Mouse (Mus musculus): ENCODE measurements around the gene Gm49366. TPM values are rescaled to one million over a fixed set of nuclear protein-coding genes. Genes with fewer than 3 reads are reported as not detected.
"Not testable (repeated sequence)": the region's sequence is repeated elsewhere in the genome, so short reads cannot be mapped to it uniquely, and the experiment has no call there.

Gene Gm49366
- polyA plus RNA-seq, 1 experiment from 2014 or later, result 0.46 TPM

GRCm38 (mm10) chr12:84084581-84084980 lies 45.8 kb downstream of the Gm49366 start:
- ATAC-seq (ENCODE audit: low read depth), result no peak

GRCm38 (mm10) chr12:84094666-84095065 lies 55.9 kb downstream of the Gm49366 start:
- not testable (repeated sequence) for H3K4me1 ChIP-seq (replicated peaks); H3K9ac ChIP-seq; H3K36me3 ChIP-seq; H3K9me3 ChIP-seq (replicated peaks); DNase-seq; H3K4me3 ChIP-seq (replicated peaks); H3K4me2 ChIP-seq; ATAC-seq (ENCODE audit: low read depth); H3K27ac ChIP-seq; H3K27me3 ChIP-seq
- WGBS (ENCODE audit: insufficient replicate concordance), result 72% methylated on average over 5 of the region's 5 CpGs

More at GRCm38 (mm10) chr12:84084581-84084980, 45.8 kb downstream of the Gm49366 start:
- Histone ChIP-seq H3K9me3 (replicated peaks) (peaks cover 5% of the 10 kb centered on the region; the same call in 1 of the 2 replicates), H3K4me2 (no peak overlapping the region), H3K9ac (no peak overlapping the region), H3K4me1 (replicated peaks) (no peaks in the 10 kb centered on the region), H3K27ac (no peak overlapping the region), H3K36me3 (no peaks in the 10 kb centered on the region), H3K4me3 (replicated peaks) (no peak overlapping the region), H3K27me3 (no peaks in the 10 kb centered on the region)
- DNase-seq, result no peak
- 56% methylated on average over 4 of the region's 4 CpGs for WGBS (ENCODE audit: insufficient replicate concordance)

- H3K36me3 ChIP-seq, result no peaks in the 10 kb centered on the region
- H3K9me3 ChIP-seq (replicated peaks), result no peaks in the 10 kb centered on the region
- ATAC-seq (ENCODE audit: low read depth) (peak; percentile 43; the same call in 1 of the 2 replicates), DNase-seq (no peak)
- no peak overlapping the region for H3K27ac ChIP-seq
- H3K4me2 ChIP-seq, result no peak overlapping the region
- no peaks in the 10 kb centered on the region for H3K27me3 ChIP-seq
- H3K4me3 ChIP-seq (replicated peaks), result no peak overlapping the region
- H3K4me1 ChIP-seq (replicated peaks), result peaks cover 14% of the 10 kb centered on the region; the same call in 1 of the 2 replicates
- 61% methylated on average over 2 of the region's 2 CpGs for WGBS (ENCODE audit: insufficient replicate concordance)
- no peak overlapping the region for H3K9ac ChIP-seq
Measured at GRCm38 (mm10) chr12:84099605-84100004, 60.9 kb downstream of the Gm49366 start.

DNA sequence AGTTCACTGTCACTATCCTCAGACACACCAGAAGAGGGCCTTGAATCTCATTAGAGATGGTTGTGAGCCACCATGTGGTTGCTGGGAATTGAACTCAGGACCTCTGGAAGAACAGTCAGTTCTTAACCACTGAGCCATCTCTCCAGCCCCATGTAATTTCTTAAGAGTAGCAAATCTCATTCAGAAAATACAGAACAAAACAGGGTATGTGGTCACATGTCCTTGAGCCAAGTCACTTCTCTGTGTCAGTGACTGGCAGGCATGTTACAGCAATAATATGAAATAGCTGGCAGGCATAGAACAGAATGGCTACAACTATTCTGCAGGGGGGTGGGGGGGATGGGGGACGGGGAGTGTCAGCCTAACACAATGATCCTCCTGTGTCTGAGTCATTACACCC lies 61.3 kb downstream of the Gm49366 start:
- WGBS (ENCODE audit: insufficient replicate concordance), result 53% methylated on average over 1 of the region's 1 CpGs
- no peak for DNase-seq
- H3K9ac ChIP-seq, result no peak overlapping the region

DNA sequence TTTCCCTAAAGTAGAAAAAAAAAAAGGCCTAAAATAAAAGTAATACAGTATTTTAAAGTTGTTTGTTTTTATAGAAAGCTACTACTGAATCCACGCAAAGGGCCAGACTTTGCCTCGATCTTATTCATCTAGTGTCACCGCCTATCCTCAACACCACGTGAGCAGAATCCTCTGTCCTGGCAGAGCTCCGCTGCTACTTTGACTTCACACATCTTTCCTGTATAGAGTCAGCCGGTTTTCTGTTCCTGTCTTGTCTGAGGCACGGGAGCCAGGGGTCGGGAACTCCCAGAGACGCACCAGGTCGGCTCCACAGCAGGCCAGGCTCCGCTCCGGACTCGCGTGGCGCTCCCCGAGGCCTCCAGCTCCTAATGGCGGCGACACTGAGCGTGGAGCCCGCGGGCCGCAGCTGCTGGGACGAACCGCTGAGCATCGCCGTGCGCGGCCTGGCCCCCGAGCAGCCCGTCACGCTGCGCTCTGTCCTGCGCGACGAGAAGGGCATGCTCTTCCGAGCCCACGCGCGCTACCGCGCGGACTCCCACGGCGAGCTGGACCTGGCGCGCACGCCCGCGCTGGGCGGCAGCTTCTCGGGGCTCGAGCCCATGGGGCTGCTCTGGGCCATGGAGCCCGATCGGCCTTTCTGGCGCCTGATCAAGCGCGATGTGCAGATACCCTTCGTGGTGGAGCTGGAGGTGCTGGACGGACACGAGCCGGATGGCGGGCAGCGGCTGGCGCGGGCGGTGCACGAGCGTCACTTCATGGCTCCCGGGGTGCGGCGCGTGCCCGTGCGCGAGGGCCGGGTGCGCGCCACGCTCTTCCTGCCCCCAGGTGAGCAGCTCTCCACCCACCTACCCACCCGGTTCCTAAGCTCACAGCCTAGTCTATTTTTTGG lies 62.1 kb downstream of the Gm49366 start, which contains the start of gene Acot6:
Gene Acot6 (plus strand): TSS at position 51 of the 889 bp plus-strand sequence.
- DNase-seq (peak; percentile 17), ATAC-seq (ENCODE audit: low read depth) (peak; percentile 70)
- H3K36me3 ChIP-seq; H3K27ac ChIP-seq; H3K27me3 ChIP-seq; H3K9me3 ChIP-seq (replicated peaks): not testable (repeated sequence)
- Histone ChIP-seq H3K9ac (peak within 1 kb of the TSS; percentile 70), H3K4me2 (peak within 1 kb of the TSS; percentile 85), H3K4me1 (replicated peaks) (peaks cover 14% of the 10 kb centered on the region; the same call in 1 of the 2 replicates), H3K4me3 (replicated peaks) (peak within 1 kb of the TSS; percentile 64)
- under 1% methylated on average over 80 of the region's 80 CpGs for WGBS (ENCODE audit: insufficient replicate concordance)

More for the DNA sequence above, 61.3 kb downstream of the Gm49366 start:
- no peaks in the 10 kb centered on the region for H3K27me3 ChIP-seq
- H3K9me3 ChIP-seq (replicated peaks), result no peaks in the 10 kb centered on the region
- no peak for ATAC-seq (ENCODE audit: low read depth)
- peaks cover 14% of the 10 kb centered on the region; the same call in 1 of the 2 replicates for H3K4me1 ChIP-seq (replicated peaks)
- no peak overlapping the region for H3K4me3 ChIP-seq (replicated peaks)
- H3K36me3 ChIP-seq, result no peaks in the 10 kb centered on the region
- no peak overlapping the region for H3K27ac ChIP-seq
- H3K4me2 ChIP-seq, result no peak overlapping the region; the same call in 1 of the 2 replicates

GRCm38 (mm10) chr12:84101493-84101845 lies 62.7 kb downstream of the Gm49366 start:
- Histone ChIP-seq H3K4me2 (peak overlapping the region; percentile 85), H3K27me3 (no peaks in the 10 kb centered on the region), H3K4me1 (replicated peaks) (peaks cover 14% of the 10 kb centered on the region; the same call in 1 of the 2 replicates), H3K9ac (peak overlapping the region; percentile 70), H3K9me3 (replicated peaks) (no peaks in the 10 kb centered on the region), H3K36me3 (no peaks in the 10 kb centered on the region), H3K4me3 (replicated peaks) (peak overlapping the region; percentile 64), H3K27ac (no peak overlapping the region)
- 39% methylated on average over 2 of the region's 2 CpGs for WGBS (ENCODE audit: insufficient replicate concordance)
- no peak for DNase-seq
- no peak for ATAC-seq (ENCODE audit: low read depth)

GRCm38 (mm10) chr12:84107012-84107411 lies 68.3 kb downstream of the Gm49366 start:
- Histone ChIP-seq H3K4me2 (no peak overlapping the region), H3K4me1 (replicated peaks) (no peaks in the 10 kb centered on the region), H3K4me3 (replicated peaks) (no peak overlapping the region), H3K9me3 (replicated peaks) (no peaks in the 10 kb centered on the region), H3K27me3 (no peaks in the 10 kb centered on the region), H3K9ac (no peak overlapping the region), H3K27ac (no peak overlapping the region), H3K36me3 (no peaks in the 10 kb centered on the region)
- no peak for DNase-seq
- no peak for ATAC-seq (ENCODE audit: low read depth)
- WGBS (ENCODE audit: insufficient replicate concordance), result 75% methylated on average over 3 of the region's 3 CpGs

DNA sequence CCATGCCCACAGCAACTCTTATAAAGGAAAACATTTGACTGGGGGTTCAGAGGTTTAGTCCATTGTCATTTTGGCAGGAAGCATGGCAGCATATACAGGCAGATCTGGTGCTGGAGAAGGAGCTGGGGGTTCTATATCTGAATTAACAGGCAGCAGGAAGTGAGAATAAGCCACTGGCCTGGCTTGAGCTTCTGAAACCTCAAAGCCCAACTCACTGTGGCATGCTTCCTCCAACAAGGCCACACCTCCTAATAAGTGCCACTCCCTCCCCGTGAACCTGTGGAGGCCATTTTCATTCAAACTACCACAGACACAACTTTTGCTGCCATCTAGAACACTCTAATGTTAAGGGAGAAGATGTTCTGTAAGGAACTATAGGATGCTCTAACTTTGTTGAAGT lies 69.0 kb downstream of the Gm49366 start:
- ATAC-seq (ENCODE audit: low read depth) (no peak), DNase-seq (no peak)
- no peak overlapping the region for H3K4me2 ChIP-seq
- H3K27me3 ChIP-seq, result no peaks in the 10 kb centered on the region
- H3K9me3 ChIP-seq (replicated peaks), result no peaks in the 10 kb centered on the region
- H3K4me3 ChIP-seq (replicated peaks), result no peak overlapping the region
- WGBS (ENCODE audit: insufficient replicate concordance), result 13% methylated on average over 1 of the region's 1 CpGs
- H3K9ac ChIP-seq, result no peak overlapping the region
- H3K36me3 ChIP-seq, result no peaks in the 10 kb centered on the region
- no peak overlapping the region for H3K27ac ChIP-seq
- no peaks in the 10 kb centered on the region for H3K4me1 ChIP-seq (replicated peaks)

Other genes with a start within 250 kb of the Gm49366 start
- gene Numb, start 117.0 kb upstream of the Gm49366 start, polyA plus RNA-seq (2015; fragmentation: Nextera tagmentation; extraction: Ambion mirVana), result 11.8 and 16.3 TPM in 2 replicates
- 9.3 and 9.8 TPM in 2 replicates for gene Riox1, start 88.3 kb upstream of the Gm49366 start, polyA plus RNA-seq (2015; fragmentation: Nextera tagmentation; extraction: Ambion mirVana)
- not detected in 2 replicates for gene Heatr4, start 54.1 kb upstream of the Gm49366 start, polyA plus RNA-seq (2015; fragmentation: Nextera tagmentation; extraction: Ambion mirVana)
- gene Acot2, start 51.1 kb upstream of the Gm49366 start, polyA plus RNA-seq (2015; fragmentation: Nextera tagmentation; extraction: Ambion mirVana), result 14.7 and 16.1 TPM in 2 replicates
- 28.2 and 34.7 TPM in 2 replicates for gene Acot1, start 29.4 kb upstream of the Gm49366 start, polyA plus RNA-seq (2015; fragmentation: Nextera tagmentation; extraction: Ambion mirVana)
- 6.7 and 7.9 TPM in 2 replicates for gene Acot4, start 556 bp upstream of the Gm49366 start, polyA plus RNA-seq (2015; fragmentation: Nextera tagmentation; extraction: Ambion mirVana)
- gene Acot3, start 13.2 kb downstream of the Gm49366 start, polyA plus RNA-seq (2015; fragmentation: Nextera tagmentation; extraction: Ambion mirVana), result 4.2 and 4.7 TPM in 2 replicates
- not detected in 2 replicates for gene Acot5, start 30.4 kb downstream of the Gm49366 start, polyA plus RNA-seq (2015; fragmentation: Nextera tagmentation; extraction: Ambion mirVana)
- 0.40 and 0.51 TPM in 2 replicates for gene Acot6, start 61.7 kb downstream of the Gm49366 start, polyA plus RNA-seq (2015; fragmentation: Nextera tagmentation; extraction: Ambion mirVana)
- gene Dnal1, start 75.4 kb downstream of the Gm49366 start, polyA plus RNA-seq (2015; fragmentation: Nextera tagmentation; extraction: Ambion mirVana), result 0.23 and 0.27 TPM in 2 replicates
- 0.14 TPM in 1 of 2 replicates, not detected in the other for gene Pnma1, start 109.6 kb downstream of the Gm49366 start, polyA plus RNA-seq (2015; fragmentation: Nextera tagmentation; extraction: Ambion mirVana)
- 3.7 and 4.4 TPM in 2 replicates for gene Elmsan1, start 179.9 kb downstream of the Gm49366 start, polyA plus RNA-seq (2015; fragmentation: Nextera tagmentation; extraction: Ambion mirVana)
- 29.3 and 36.5 TPM in 2 replicates for gene Ptgr2, start 246.3 kb downstream of the Gm49366 start, polyA plus RNA-seq (2015; fragmentation: Nextera tagmentation; extraction: Ambion mirVana)